Mouse (Mus musculus): ENCODE measurements at regions not wholly inside any gene's neighbourhood (a gene's known extent, or its start where the extent isn't known, plus 50 kb on each side); places are given as distances from the start of the nearest gene placed in this dataset.

GRCm38 (mm10) chr14:61706984-61707383, 99.7 kb downstream of the Kcnrg start:
- Histone ChIP-seq H3K4me3 (ENCODE audit: low read length) (no peak overlapping the region), H3K4me2 (ENCODE audit: low read depth, low read length) (no peak overlapping the region), H3K27me3 (ENCODE audit: insufficient read depth, low read length) (no peaks in the 10 kb centered on the region), H3K9me3 (ENCODE audit: low read length) (no peaks in the 10 kb centered on the region), H3K27ac (no peak overlapping the region), H3K36me3 (ENCODE audit: insufficient read depth, low read length) (no peaks in the 10 kb centered on the region), H3K4me1 (ENCODE audit: insufficient read depth, low read length) (no peaks in the 10 kb centered on the region), H3K9ac (replicated peaks; ENCODE audit: low read length) (no peak overlapping the region)
- DNase-seq (ENCODE audit: low spot score) (no peak), ATAC-seq (no peak)
- TF ChIP-seq CTCF (IDR thresholded peaks at IDR 0.05; ENCODE audit: low read depth): no peak
- 90% methylated on average over 6 of the region's 6 CpGs for WGBS

GRCm38 (mm10) chr14:61708331-61708730, 101.1 kb downstream of the Kcnrg start:
- no peak overlapping the region for H3K4me3 ChIP-seq (ENCODE audit: low read length)
- 60% methylated on average over 6 of the region's 6 CpGs for WGBS
- no peaks in the 10 kb centered on the region for H3K9me3 ChIP-seq (ENCODE audit: low read length)
- TF ChIP-seq CTCF (IDR thresholded peaks at IDR 0.05; ENCODE audit: low read depth): no peak
- DNase-seq (ENCODE audit: low spot score) (no peak), ATAC-seq (no peak)
- no peaks in the 10 kb centered on the region for H3K4me1 ChIP-seq (ENCODE audit: insufficient read depth, low read length)
- H3K4me2 ChIP-seq (ENCODE audit: low read depth, low read length): no peak overlapping the region
- H3K36me3 ChIP-seq (ENCODE audit: insufficient read depth, low read length): no peaks in the 10 kb centered on the region
- H3K27me3 ChIP-seq (ENCODE audit: insufficient read depth, low read length): no peaks in the 10 kb centered on the region
- H3K27ac ChIP-seq: no peak overlapping the region
- no peak overlapping the region for H3K9ac ChIP-seq (replicated peaks; ENCODE audit: low read length)

GRCm38 (mm10) chr14:61715746-61716145, 108.5 kb downstream of the Kcnrg start:
- Histone ChIP-seq H3K4me2 (ENCODE audit: low read depth, low read length) (no peak overlapping the region), H3K36me3 (ENCODE audit: insufficient read depth, low read length) (no peaks in the 10 kb centered on the region), H3K27me3 (ENCODE audit: insufficient read depth, low read length) (no peaks in the 10 kb centered on the region), H3K4me3 (ENCODE audit: low read length) (no peak overlapping the region), H3K9ac (replicated peaks; ENCODE audit: low read length) (no peak overlapping the region), H3K9me3 (ENCODE audit: low read length) (no peaks in the 10 kb centered on the region), H3K4me1 (ENCODE audit: insufficient read depth, low read length) (no peaks in the 10 kb centered on the region), H3K27ac (no peak overlapping the region)
- DNase-seq (ENCODE audit: low spot score) (no peak), ATAC-seq (no peak)
- WGBS: 95% methylated on average over 4 of the region's 4 CpGs
- TF ChIP-seq CTCF (IDR thresholded peaks at IDR 0.05; ENCODE audit: low read depth): no peak; the same call in none of the 2 replicates

- no peak overlapping the region for H3K9ac ChIP-seq (replicated peaks; ENCODE audit: low read length)
- H3K4me3 ChIP-seq (ENCODE audit: low read length): no peak overlapping the region
- TF ChIP-seq CTCF (IDR thresholded peaks at IDR 0.05; ENCODE audit: low read depth): no peak
- 53% methylated on average over 4 of the region's 4 CpGs for WGBS
- no peaks in the 10 kb centered on the region for H3K36me3 ChIP-seq (ENCODE audit: insufficient read depth, low read length)
- ATAC-seq (no peak), DNase-seq (ENCODE audit: low spot score) (no peak)
- H3K9me3 ChIP-seq (ENCODE audit: low read length): no peaks in the 10 kb centered on the region
- no peaks in the 10 kb centered on the region for H3K27me3 ChIP-seq (ENCODE audit: insufficient read depth, low read length)
- H3K4me1 ChIP-seq (ENCODE audit: insufficient read depth, low read length): no peaks in the 10 kb centered on the region
- no peak overlapping the region for H3K4me2 ChIP-seq (ENCODE audit: low read depth, low read length)
- no peak overlapping the region for H3K27ac ChIP-seq
Observed at GRCm38 (mm10) chr14:61718392-61719124, 111.3 kb downstream of the Kcnrg start.

GRCm38 (mm10) chr14:61721302-61721701, 114.0 kb downstream of the Kcnrg start:
- 76% methylated on average over 4 of the region's 4 CpGs for WGBS
- no peak overlapping the region for H3K4me2 ChIP-seq (ENCODE audit: low read depth, low read length)
- H3K36me3 ChIP-seq (ENCODE audit: insufficient read depth, low read length): no peaks in the 10 kb centered on the region
- no peaks in the 10 kb centered on the region for H3K4me1 ChIP-seq (ENCODE audit: insufficient read depth, low read length)
- ATAC-seq: no peak
- TF ChIP-seq CTCF (IDR thresholded peaks at IDR 0.05; ENCODE audit: low read depth): 0 out of 2 replicates have a peak, but pooled peaks have one; percentile 5
- DNase-seq (ENCODE audit: low spot score): no peak
- H3K9ac ChIP-seq (replicated peaks; ENCODE audit: low read length): no peak overlapping the region
- no peaks in the 10 kb centered on the region for H3K9me3 ChIP-seq (ENCODE audit: low read length)
- no peak overlapping the region for H3K27ac ChIP-seq
- H3K27me3 ChIP-seq (ENCODE audit: insufficient read depth, low read length): no peaks in the 10 kb centered on the region
- H3K4me3 ChIP-seq (ENCODE audit: low read length): no peak overlapping the region

GRCm38 (mm10) chr14:61724942-61725341, 117.7 kb downstream of the Kcnrg start:
- 91% methylated on average over 3 of the region's 3 CpGs for WGBS
- no peak for DNase-seq (ENCODE audit: low spot score)
- H3K27ac ChIP-seq: no peak overlapping the region
- H3K4me2 ChIP-seq (ENCODE audit: low read depth, low read length): no peak overlapping the region
- H3K4me1 ChIP-seq (ENCODE audit: insufficient read depth, low read length): no peaks in the 10 kb centered on the region
- no peak for ATAC-seq
- H3K36me3 ChIP-seq (ENCODE audit: insufficient read depth, low read length): no peaks in the 10 kb centered on the region
- H3K9ac ChIP-seq (replicated peaks; ENCODE audit: low read length): no peak overlapping the region
- H3K9me3 ChIP-seq (ENCODE audit: low read length): no peaks in the 10 kb centered on the region
- no peak for TF ChIP-seq CTCF (IDR thresholded peaks at IDR 0.05; ENCODE audit: low read depth)
- H3K27me3 ChIP-seq (ENCODE audit: insufficient read depth, low read length): no peaks in the 10 kb centered on the region
- no peak overlapping the region for H3K4me3 ChIP-seq (ENCODE audit: low read length)

GRCm38 (mm10) chr14:61728562-61728961, 121.3 kb downstream of the Kcnrg start:
- Histone ChIP-seq H3K36me3 (ENCODE audit: insufficient read depth, low read length) (no peaks in the 10 kb centered on the region), H3K4me3 (ENCODE audit: low read length) (no peak overlapping the region), H3K27me3 (ENCODE audit: insufficient read depth, low read length) (no peaks in the 10 kb centered on the region), H3K27ac (no peak overlapping the region), H3K9me3 (ENCODE audit: low read length) (no peaks in the 10 kb centered on the region), H3K4me1 (ENCODE audit: insufficient read depth, low read length) (no peaks in the 10 kb centered on the region), H3K9ac (replicated peaks; ENCODE audit: low read length) (no peak overlapping the region), H3K4me2 (ENCODE audit: low read depth, low read length) (no peak overlapping the region)
- no peak for TF ChIP-seq CTCF (IDR thresholded peaks at IDR 0.05; ENCODE audit: low read depth)
- WGBS: 39% methylated on average over 5 of the region's 5 CpGs
- DNase-seq (ENCODE audit: low spot score) (no peak), ATAC-seq (no peak)
